Mouse (Mus musculus) liver, adult 2 months (tissue): ENCODE results near the gene Cct3.
A peak's percentile ranks its signal among the peaks of the same experiment; 100 is the strongest.

Experiments
- CTCF ChIP-seq: fragments of 200-500 bp; IDR thresholded peaks from 2 replicates; pipeline ENCODE4 v1.5.1; 2011; ENCODE audit warnings: low read depth, low read length, control low read depth
- POLR2A ChIP-seq: fragments of 200-500 bp; IDR thresholded peaks from 2 replicates; pipeline ENCODE4 v1.6.1; 2011; ENCODE audit warnings: low read length, control low read depth; ENCODE audit not compliant: insufficient read depth; ENCODE audit errors: extremely low read depth

- TF ChIP-seq POLR2A (no peak), CTCF (0 out of 2 replicates have a peak, but pooled peaks have one; percentile 0)
Observed at GRCm38 (mm10) chr3:88254268-88254926, 42.5 kb upstream of the Cct3 start, which contains the start of gene Rhbg.
